Mouse (Mus musculus) MEL (cell line): ENCODE measurements at regions not wholly inside any gene's neighbourhood (a gene's known extent, or its start where the extent isn't known, plus 50 kb on each side); places are given as distances from the start of the nearest gene placed in this dataset.

Experiments used
- DNase-seq: peaks from one replicate; pipeline ENCODE4 v3.0.0; 2011; ENCODE audit warnings: low read depth, low spot score
- H3K27ac ChIP-seq: 2 replicates; pipeline ENCODE4 v1.5.1; 2012; ENCODE audit warnings: low read depth, mild to moderate bottlenecking, control low read depth, low read length, moderate library complexity; ENCODE audit not compliant: control insufficient read depth
- H3K27me3 ChIP-seq, 2 experiments: fragments of 150-350 bp in 1 of 2; sonication (generic) in 1 of 2; 2 replicates each; pipeline ENCODE4 v1.6.1; 2012; ENCODE audit warnings: low read length in 2 of 2, mild to moderate bottlenecking in 2 of 2, improper control_type of control experiment in 1 of 2, moderate library complexity in 1 of 2; ENCODE audit not compliant: insufficient read depth in 2 of 2, control insufficient read depth in 1 of 2
- H3K36me3 ChIP-seq, 2 experiments: 2 replicates each; pipeline ENCODE4 v1.6.1; 2012 to 2014; ENCODE audit warnings: low read length in 2 of 2, improper control_type of control experiment in 1 of 2, inconsistent platforms in 1 of 2, mild to moderate bottlenecking in 1 of 2; ENCODE audit not compliant: insufficient read depth in 2 of 2, control insufficient read depth in 1 of 2
- H3K4me1 ChIP-seq, 2 experiments: fragments of 150-350 bp in 1 of 2; sonication (generic) in 1 of 2; 2 replicates each; pipeline ENCODE4 v1.6.1; 2012; ENCODE audit warnings: low read length in 2 of 2, improper control_type of control experiment in 1 of 2, mild to moderate bottlenecking in 1 of 2; ENCODE audit not compliant: insufficient read depth in 2 of 2, control insufficient read depth in 1 of 2
- H3K4me3 ChIP-seq, 2 experiments: fragments of 150-350 bp in 1 of 2; sonication (generic) in 1 of 2; 2 replicates each; pipeline ENCODE4 v1.5.1; 2012; ENCODE audit warnings: low read depth in 2 of 2, low read length in 2 of 2, mild to moderate bottlenecking in 2 of 2, moderate library complexity in 2 of 2, control low read depth in 1 of 2, improper control_type of control experiment in 1 of 2; ENCODE audit not compliant: control insufficient read depth in 1 of 2, insufficient read depth in 1 of 2
- H3K79me2 ChIP-seq: 2 replicates; pipeline ENCODE4 v1.6.1; 2012; ENCODE audit warnings: mild to moderate bottlenecking, low read length, moderate library complexity; ENCODE audit not compliant: control insufficient read depth, poor library complexity, insufficient read depth
- H3K9ac ChIP-seq: 2 replicates; pipeline ENCODE4 v1.6.1; 2012; ENCODE audit warnings: low read depth, mild to moderate bottlenecking, control low read depth, low read length, moderate library complexity; ENCODE audit not compliant: control insufficient read depth, poor library complexity, severe bottlenecking
- H3K9me3 ChIP-seq: fragments of 150-350 bp; sonication (generic); replicated peaks from 2 replicates; pipeline ENCODE4 v1.6.1; 2012; ENCODE audit warnings: mild to moderate bottlenecking, low read length, improper control_type of control experiment, moderate library complexity; ENCODE audit not compliant: insufficient read depth
- GABPA ChIP-seq: IDR thresholded peaks from 2 replicates; pipeline ENCODE4 v1.6.1; 2012; ENCODE audit warnings: low read depth, mild to moderate bottlenecking, inconsistent platforms, low read length, improper control_type of control experiment, moderate library complexity
- JUND ChIP-seq: IDR thresholded peaks from 2 replicates; pipeline ENCODE4 v1.6.1; 2011; ENCODE audit warnings: low read depth, mild to moderate bottlenecking, improper control_type of control experiment, low read length
- MAX ChIP-seq: IDR thresholded peaks from 2 replicates; pipeline ENCODE4 v1.6.1; 2011; ENCODE audit warnings: low read length, improper control_type of control experiment
- MXI1 ChIP-seq: IDR thresholded peaks from 2 replicates; pipeline ENCODE4 v1.6.1; 2011; ENCODE audit warnings: mild to moderate bottlenecking, low read depth, low read length, improper control_type of control experiment
- MYB ChIP-seq: IDR thresholded peaks from 2 replicates; pipeline ENCODE4 v1.6.1; 2011; ENCODE audit warnings: mild to moderate bottlenecking, low read depth, low read length, improper control_type of control experiment
- POLR2AphosphoS2 ChIP-seq: IDR thresholded peaks from 2 replicates; pipeline ENCODE4 v1.6.1; 2011; ENCODE audit warnings: low read length, improper control_type of control experiment
- POLR2AphosphoS5 ChIP-seq: IDR thresholded peaks from 2 replicates; pipeline ENCODE4 v1.6.1; 2012; ENCODE audit warnings: low read depth, borderline replicate concordance, mild to moderate bottlenecking, inconsistent platforms, low read length, moderate library complexity, mixed read lengths
- RCOR1 ChIP-seq: IDR thresholded peaks from 2 replicates; pipeline ENCODE4 v1.6.1; 2012; ENCODE audit warnings: low read depth, mild to moderate bottlenecking, inconsistent platforms, low read length, improper control_type of control experiment
- SMC3 ChIP-seq: IDR thresholded peaks from 2 replicates; pipeline ENCODE4 v1.6.1; 2011; ENCODE audit warnings: low read depth, low read length, improper control_type of control experiment
- TAL1 ChIP-seq: IDR thresholded peaks from 2 replicates; pipeline ENCODE4 v1.6.1; 2012; ENCODE audit warnings: mild to moderate bottlenecking, inconsistent platforms, low read length, moderate library complexity, mixed read lengths
- TBP ChIP-seq: IDR thresholded peaks from 2 replicates; pipeline ENCODE4 v1.8.0; 2011; ENCODE audit warnings: low read depth, low read length, improper control_type of control experiment
- UBTF ChIP-seq: IDR thresholded peaks from 2 replicates; pipeline ENCODE4 v1.6.1; 2012; ENCODE audit warnings: low read depth, mild to moderate bottlenecking, inconsistent platforms, low read length, improper control_type of control experiment, moderate library complexity, borderline replicate concordance; ENCODE audit not compliant: insufficient read depth
- USF1 ChIP-seq: IDR thresholded peaks from 2 replicates; pipeline ENCODE4 v1.6.1; 2014; ENCODE audit warnings: low read depth, mild to moderate bottlenecking, inconsistent platforms, low read length, improper control_type of control experiment, moderate library complexity
- USF2 ChIP-seq, 2 experiments: IDR thresholded peaks; 2 replicates each; pipeline ENCODE4 v1.6.1; 2011 to 2012; ENCODE audit warnings: improper control_type of control experiment in 2 of 2, low read length in 2 of 2, borderline replicate concordance in 1 of 2, inconsistent platforms in 1 of 2, low read depth in 1 of 2, mild to moderate bottlenecking in 1 of 2; ENCODE audit not compliant: insufficient read depth in 1 of 2
- ZKSCAN1 ChIP-seq: IDR thresholded peaks from 2 replicates; pipeline ENCODE4 v1.6.1; 2012; ENCODE audit warnings: low read depth, mild to moderate bottlenecking, inconsistent platforms, low read length, improper control_type of control experiment, moderate library complexity

- Histone ChIP-seq H3K27ac (no peak overlapping the region), H3K79me2 (no peaks in the 10 kb centered on the region)
- TF ChIP-seq GABPA: no peak
- TF ChIP-seq USF2 (IDR thresholded peaks at IDR 0.05; ENCODE audit: borderline replicate concordance in 1 of 2, insufficient read depth in 1 of 2, low read depth in 1 of 2, low read length in 2 of 2): no peak
- TF ChIP-seq SMC3: no peak
- TF ChIP-seq POLR2AphosphoS2: no peak
- no peak for TF ChIP-seq JUND
- no peak for TF ChIP-seq TBP
- TF ChIP-seq POLR2AphosphoS5: no peak
- TF ChIP-seq ZKSCAN1: no peak
- TF ChIP-seq MAX: no peak
- no peak for TF ChIP-seq UBTF
- TF ChIP-seq, all 39 proteins: peak for 0
- no peak for DNase-seq
- Histone ChIP-seq H3K4me3 (no peak overlapping the region), H3K9ac (no peak overlapping the region), H3K27me3 (no peaks in the 10 kb centered on the region), H3K4me1 (no peaks in the 10 kb centered on the region), H3K9me3 (no peaks in the 10 kb centered on the region), H3K36me3 (no peaks in the 10 kb centered on the region)
Measured at GRCm38 (mm10) chr3:70318377-70318776, 311.0 kb downstream of the Otol1 start.

- H3K4me3 ChIP-seq: no peak overlapping the region
- no peaks in the 10 kb centered on the region for H3K36me3 ChIP-seq
- H3K9me3 ChIP-seq: no peaks in the 10 kb centered on the region
- no peaks in the 10 kb centered on the region for H3K27me3 ChIP-seq
- TF ChIP-seq ZKSCAN1 (no peak), MYB (no peak), TBP (no peak), USF1 (no peak), MXI1 (no peak), TAL1 (no peak), MAX (no peak), USF2 (IDR thresholded peaks at IDR 0.05; ENCODE audit: borderline replicate concordance in 1 of 2, insufficient read depth in 1 of 2, low read depth in 1 of 2, low read length in 2 of 2) (no peak), UBTF (no peak), RCOR1 (no peak)
- H3K4me1 ChIP-seq: no peaks in the 10 kb centered on the region
- no peak overlapping the region for H3K9ac ChIP-seq
- no peaks in the 10 kb centered on the region for H3K79me2 ChIP-seq
- no peak for DNase-seq
- H3K27ac ChIP-seq: no peak overlapping the region
Measured at GRCm38 (mm10) chr3:70319139-70319538, 311.7 kb downstream of the Otol1 start.
